Mouse (Mus musculus): ENCODE measurements around the gene Gm13272.
"Not testable (repeated sequence)": the region's sequence is repeated elsewhere in the genome, so short reads cannot be mapped to it uniquely, and the experiment has no call there.

Gene Gm13272

GRCm38 (mm10) chr4:88779550-88779949 is at the start of gene Gm13272:
Gm13272 (plus strand) TSS chr4:88779850.
- DNase-seq (ENCODE audit: low spot score) = not testable (repeated sequence)

DNA sequence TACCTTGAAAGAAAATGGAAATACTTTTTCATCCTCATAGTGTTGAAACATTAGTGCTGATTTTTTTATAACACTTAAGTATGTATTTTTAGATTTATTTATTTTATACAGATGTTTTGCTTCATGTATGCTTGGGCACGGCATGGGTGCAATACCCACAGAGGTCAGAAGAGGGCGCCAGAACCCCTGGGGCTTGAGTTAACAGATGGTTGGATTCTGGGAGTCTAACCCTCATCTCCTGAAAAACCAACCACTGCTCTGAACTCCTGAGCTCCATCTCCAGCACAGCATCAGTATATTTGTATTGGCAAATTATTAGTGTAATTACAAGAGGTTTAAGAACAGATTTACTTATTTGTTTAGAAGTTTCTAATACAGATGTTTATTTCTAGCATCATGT is 41.2 kb upstream of the Gm13272 start:
- peak; percentile 60 for DNase-seq (ENCODE audit: low spot score)

GRCm38 (mm10) chr4:88739036-88739435 is 40.6 kb upstream of the Gm13272 start:
- DNase-seq (ENCODE audit: low spot score) = no peak

DNA sequence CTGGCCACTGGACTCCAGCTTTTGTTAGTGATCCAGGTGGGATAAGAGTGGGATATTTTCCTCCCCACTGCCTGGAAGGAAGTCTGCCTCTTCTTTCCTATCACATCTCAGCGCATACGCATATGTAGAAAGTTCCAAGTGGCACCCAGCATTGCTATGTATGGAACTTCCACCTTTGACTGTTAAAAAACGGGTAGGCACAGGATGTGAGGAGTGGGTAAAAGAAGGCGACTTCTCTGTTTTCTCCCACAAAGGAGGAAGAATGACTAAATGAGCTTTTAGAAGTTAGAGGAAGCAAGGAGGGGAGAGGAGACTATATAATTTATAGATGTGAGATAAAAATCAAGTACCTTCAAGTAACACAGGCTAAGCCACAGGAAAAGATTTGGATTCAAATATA is 38.2 kb upstream of the Gm13272 start:
- no peak for DNase-seq (ENCODE audit: low spot score)

DNA sequence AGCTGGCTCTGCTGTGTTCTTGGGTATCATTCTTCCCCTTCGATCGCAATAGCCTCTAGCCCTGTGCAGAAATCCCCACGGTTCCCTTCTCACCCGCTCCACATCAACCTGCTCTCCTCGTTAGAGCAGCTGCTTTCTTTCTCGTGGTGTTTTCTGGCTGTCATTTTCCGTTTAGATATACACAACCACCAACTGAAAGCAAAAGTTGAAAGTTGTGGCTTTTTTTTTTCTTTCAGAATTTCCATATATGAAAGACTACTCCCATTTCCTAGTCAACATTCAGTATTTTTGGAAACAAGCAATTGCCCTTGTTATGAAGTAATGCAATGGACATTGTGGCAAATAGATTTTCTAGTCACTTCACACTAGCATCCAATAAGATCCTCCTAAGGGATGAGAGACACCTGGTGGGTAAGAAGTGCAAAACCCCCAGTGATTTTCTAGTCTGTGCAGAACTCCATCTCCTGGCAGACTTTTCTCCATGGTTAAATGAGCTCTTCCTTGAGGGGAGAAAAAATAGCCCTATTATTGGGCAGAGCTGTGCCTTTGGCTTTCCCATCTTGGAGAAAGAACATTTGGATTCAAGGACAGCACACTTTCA is 36.8 kb upstream of the Gm13272 start:
- no peak for DNase-seq (ENCODE audit: low spot score)

DNA sequence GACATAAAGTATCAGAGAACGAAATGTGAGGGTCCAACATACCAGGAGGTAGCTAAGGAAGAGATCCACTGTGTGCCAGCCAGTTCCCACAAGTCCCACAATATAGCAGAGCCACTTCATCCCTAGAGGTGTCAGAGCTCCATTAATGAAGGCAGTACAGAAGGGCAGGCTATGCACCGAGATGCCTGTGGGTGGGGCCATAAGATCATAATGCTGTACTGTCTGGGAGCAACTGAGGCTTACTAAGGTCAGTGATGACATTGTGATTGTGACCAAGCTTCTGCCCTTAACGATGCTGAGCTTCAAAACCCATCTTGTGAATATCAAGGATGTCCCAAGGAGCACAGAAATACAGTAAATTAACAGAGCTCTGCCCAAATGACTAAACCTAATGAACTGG is 35.4 kb upstream of the Gm13272 start:
- no peak for DNase-seq (ENCODE audit: low spot score)

DNA sequence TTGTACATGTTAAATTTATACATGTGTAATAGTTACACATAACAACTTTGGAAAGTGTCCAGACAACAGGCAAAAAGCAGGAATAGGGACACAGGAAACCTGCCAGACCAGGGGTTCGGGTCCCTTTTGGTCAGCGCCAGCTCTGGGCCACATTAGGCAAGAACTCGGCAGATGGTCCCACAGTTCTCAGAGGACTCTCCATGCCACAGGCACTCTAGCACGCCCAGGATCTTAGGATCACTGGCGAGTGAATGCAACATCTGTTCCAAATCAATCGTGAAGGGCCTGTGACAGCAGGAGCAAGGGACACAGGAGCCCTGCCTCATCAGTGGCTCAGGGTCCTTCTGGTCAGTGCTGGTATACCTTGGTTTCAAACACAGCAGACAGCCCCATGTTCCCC is 29.7 kb upstream of the Gm13272 start:
- no peak for DNase-seq (ENCODE audit: low spot score)

DNA sequence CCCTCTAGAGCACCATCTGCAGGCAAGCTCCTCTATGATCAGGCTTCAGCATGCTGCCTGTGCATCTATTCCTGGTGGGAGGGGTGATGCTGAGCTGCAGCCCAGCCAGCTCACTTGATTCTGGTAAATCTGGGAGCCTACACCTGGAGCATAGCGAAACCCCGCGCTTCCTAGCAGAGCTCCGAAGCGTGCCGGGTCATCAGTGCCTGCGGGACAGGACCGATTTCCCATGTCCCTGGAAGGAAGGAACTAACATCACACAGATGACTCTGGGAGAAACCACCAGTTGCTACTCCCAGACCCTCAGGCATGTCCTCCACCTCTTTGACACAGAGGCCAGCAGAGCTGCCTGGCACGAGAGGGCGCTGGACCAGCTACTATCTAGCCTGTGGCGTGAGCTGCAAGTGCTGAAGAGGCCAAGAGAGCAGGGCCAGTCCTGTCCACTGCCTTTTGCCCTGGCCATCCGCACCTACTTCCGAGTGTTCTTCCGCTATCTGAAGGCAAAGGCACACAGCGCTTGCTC is 24.8 kb upstream of the Gm13272 start, which contains the start of gene Gm13271:
TSS of gene Gm13271 (plus strand) at position 51 of the 523 bp plus-strand sequence.
- peak; percentile 67 for DNase-seq (ENCODE audit: low spot score)

- DNase-seq (ENCODE audit: low spot score) = not testable (repeated sequence)
These were observed 22.8 kb upstream of the Gm13272 start for GRCm38 (mm10) chr4:88756581-88757513.

DNA sequence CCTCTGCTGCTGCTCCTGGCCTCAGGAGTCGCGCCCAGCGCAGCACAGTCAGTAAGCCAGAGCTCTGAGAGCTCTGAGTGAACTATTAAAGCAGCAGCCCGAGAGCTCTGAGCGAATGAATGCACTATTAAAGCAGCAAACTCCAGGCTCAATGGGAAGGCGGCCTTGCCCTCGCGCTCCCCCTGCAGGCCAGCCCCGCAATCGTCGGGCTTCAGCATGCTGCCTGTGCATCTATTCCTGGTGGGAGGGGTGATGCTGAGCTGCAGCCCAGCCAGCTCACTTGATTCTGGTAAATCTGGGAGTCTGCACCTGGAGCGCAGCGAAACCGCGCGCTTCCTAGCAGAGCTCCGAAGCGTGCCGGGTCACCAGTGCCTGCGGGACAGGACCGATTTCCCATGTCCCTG is 22.0 kb upstream of the Gm13272 start:
- peak; percentile 88 for DNase-seq (ENCODE audit: low spot score)

- not testable (repeated sequence) for DNase-seq (ENCODE audit: low spot score)
These were observed 20.9 kb upstream of the Gm13272 start for GRCm38 (mm10) chr4:88758751-88759150.

- DNase-seq (ENCODE audit: low spot score) = not testable (repeated sequence)
These were observed 19.9 kb upstream of the Gm13272 start, which contains the start of gene Gm13283 for GRCm38 (mm10) chr4:88759610-88760268. Gm13283 (plus strand) TSS chr4:88760119.

GRCm38 (mm10) chr4:88760431-88760830 is 19.2 kb upstream of the Gm13272 start:
- DNase-seq (ENCODE audit: low spot score) = peak; percentile 83

DNA sequence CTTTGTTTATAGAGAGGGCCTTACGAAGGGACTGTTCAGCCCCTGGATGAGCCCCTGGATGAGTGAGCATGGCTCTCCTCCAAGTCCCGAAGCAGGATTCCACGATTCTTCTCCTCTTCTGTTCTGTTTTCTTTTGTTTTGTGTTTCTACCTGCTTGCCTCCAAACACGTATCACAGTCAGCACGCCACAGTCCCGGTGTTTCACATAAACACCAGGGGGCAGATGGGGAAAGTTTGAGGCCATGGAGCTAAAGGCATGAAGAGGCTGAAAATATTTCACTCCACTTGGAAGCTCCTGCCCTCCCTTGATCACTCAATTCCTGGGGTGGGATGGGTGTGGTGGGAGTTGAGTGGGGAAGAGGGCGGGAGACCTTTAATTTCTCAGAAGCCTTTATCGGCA is 17.9 kb upstream of the Gm13272 start:
- peak; percentile 61 for DNase-seq (ENCODE audit: low spot score)

- not testable (repeated sequence) for DNase-seq (ENCODE audit: low spot score)
These were observed 17.3 kb upstream of the Gm13272 start for GRCm38 (mm10) chr4:88762341-88762740.

- DNase-seq (ENCODE audit: low spot score) = peak; percentile 60
These were observed 16.1 kb upstream of the Gm13272 start for GRCm38 (mm10) chr4:88763384-88764018.

DNA sequence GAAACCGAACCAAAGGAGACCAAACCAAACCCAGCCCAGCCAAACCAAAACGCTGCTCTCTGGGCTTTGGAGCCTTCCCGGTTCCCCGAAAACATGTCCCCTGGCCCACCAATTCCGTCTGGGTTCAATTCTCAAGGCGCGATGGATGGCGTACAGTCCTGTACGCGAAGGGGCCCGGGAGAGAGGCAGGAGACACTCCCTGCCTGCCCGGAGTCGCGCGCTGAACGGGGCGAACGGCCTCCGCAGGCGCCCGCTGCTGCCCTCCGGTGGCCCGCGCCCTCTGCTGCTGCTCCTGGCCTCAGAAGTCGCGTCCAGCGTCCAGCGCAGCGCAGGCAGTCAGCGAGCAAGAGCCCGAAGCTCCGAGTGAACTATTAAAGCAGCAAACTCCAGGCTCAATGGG is 6.1 kb upstream of the Gm13272 start, which contains the start of gene Gm13290:
TSS of gene Gm13290 (plus strand) at position 301 of the 400 bp plus-strand sequence.
- not testable (repeated sequence) for DNase-seq (ENCODE audit: low spot score)

- DNase-seq (ENCODE audit: low spot score) = not testable (repeated sequence)
These were observed 3.0 kb upstream of the Gm13272 start, which contains the start of gene Gm13289 for GRCm38 (mm10) chr4:88776622-88777021. Gm13289 (plus strand) TSS chr4:88776922.

DNA sequence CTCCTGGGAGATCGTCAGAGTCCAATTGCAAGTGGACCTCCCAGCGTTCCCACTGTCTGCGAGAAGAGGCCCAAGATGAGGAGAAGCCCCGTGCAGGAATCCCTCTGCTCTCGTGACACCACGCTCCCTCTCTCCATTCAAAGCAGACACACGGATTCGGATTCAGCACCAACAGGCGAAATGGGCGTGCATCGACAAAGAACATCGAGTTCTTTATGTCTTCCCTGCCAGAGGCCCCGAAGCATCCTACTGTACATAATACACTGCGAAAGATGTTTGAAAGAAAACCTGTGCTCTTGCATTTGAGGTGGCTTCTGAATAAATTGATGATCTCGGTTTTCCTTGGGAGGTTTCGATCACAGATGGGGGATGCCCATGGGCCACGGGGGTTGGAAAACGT is 670 bp downstream of the Gm13272 start:
- DNase-seq (ENCODE audit: low spot score) = not testable (repeated sequence)

DNA sequence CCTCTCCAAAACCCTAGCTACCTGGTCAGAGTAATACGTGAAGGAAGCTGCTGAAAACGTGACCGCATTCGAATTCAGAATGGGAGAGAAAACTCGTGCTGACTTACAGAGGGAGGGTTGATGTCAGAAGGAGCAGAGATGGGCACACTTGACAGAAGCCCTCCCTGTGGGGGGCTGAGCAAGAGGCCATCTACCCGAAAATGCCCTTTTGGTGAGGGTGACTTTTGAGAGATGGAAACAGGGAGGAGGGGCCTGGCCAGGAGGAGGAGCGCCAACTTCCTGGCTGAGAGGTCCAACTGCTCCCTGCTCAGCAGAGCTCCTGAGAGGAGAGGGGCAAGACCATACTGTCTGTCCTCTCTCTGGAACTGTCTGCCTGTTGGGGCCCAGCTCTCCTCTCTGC is 2.2 kb downstream of the Gm13272 start, which contains the start of gene Ifnz:
TSS of gene Ifnz (plus strand) at position 301 of the 400 bp plus-strand sequence.
- DNase-seq (ENCODE audit: low spot score) = not testable (repeated sequence)

GRCm38 (mm10) chr4:88782335-88782734 is 2.7 kb downstream of the Gm13272 start:
- DNase-seq (ENCODE audit: low spot score) = peak; percentile 31
